Mouse (Mus musculus): Measurements from ENCODE around the gene Myh9.

Gene Myh9

GRCm38 (mm10) chr15:77828242-77828641 is 13.7 kb downstream of the Myh9 start:
- DNase-seq (ENCODE audit: low spot score) = no peak

- no peak for DNase-seq (ENCODE audit: low spot score)
These were observed 14.2 kb downstream of the Myh9 start for GRCm38 (mm10) chr15:77827794-77828193.

GRCm38 (mm10) chr15:77827379-77827778 is 14.6 kb downstream of the Myh9 start:
- no peak for DNase-seq (ENCODE audit: low spot score)

- DNase-seq (ENCODE audit: low spot score) = no peak
These were observed 16.6 kb downstream of the Myh9 start for GRCm38 (mm10) chr15:77825382-77825781.

GRCm38 (mm10) chr15:77824321-77824720 is 17.7 kb downstream of the Myh9 start:
- no peak for DNase-seq (ENCODE audit: low spot score)

GRCm38 (mm10) chr15:77823634-77824033 is 18.3 kb downstream of the Myh9 start:
- DNase-seq (ENCODE audit: low spot score) = no peak

GRCm38 (mm10) chr15:77823196-77823595 is 18.8 kb downstream of the Myh9 start:
- no peak for DNase-seq (ENCODE audit: low spot score)

GRCm38 (mm10) chr15:77822671-77823070 is 19.3 kb downstream of the Myh9 start:
- no peak for DNase-seq (ENCODE audit: low spot score)

GRCm38 (mm10) chr15:77822057-77822466 is 19.9 kb downstream of the Myh9 start:
- DNase-seq (ENCODE audit: low spot score) = no peak

- DNase-seq (ENCODE audit: low spot score) = no peak
These were observed 20.6 kb downstream of the Myh9 start for GRCm38 (mm10) chr15:77821424-77821823.

GRCm38 (mm10) chr15:77820480-77821163 is 21.4 kb downstream of the Myh9 start:
- DNase-seq (ENCODE audit: low spot score) = no peak

- no peak for DNase-seq (ENCODE audit: low spot score)
These were observed 22.0 kb downstream of the Myh9 start for GRCm38 (mm10) chr15:77819894-77820387.

GRCm38 (mm10) chr15:77818556-77819158 is 23.3 kb downstream of the Myh9 start:
- DNase-seq (ENCODE audit: low spot score) = no peak

GRCm38 (mm10) chr15:77817417-77817816 is 24.6 kb downstream of the Myh9 start:
- no peak for DNase-seq (ENCODE audit: low spot score)

- DNase-seq (ENCODE audit: low spot score) = no peak
These were observed 25.4 kb downstream of the Myh9 start for GRCm38 (mm10) chr15:77816601-77816950.

GRCm38 (mm10) chr15:77815867-77816600 is 25.9 kb downstream of the Myh9 start:
- DNase-seq (ENCODE audit: low spot score) = no peak

- DNase-seq (ENCODE audit: low spot score) = no peak
These were observed 28.2 kb downstream of the Myh9 start for GRCm38 (mm10) chr15:77813639-77814375.

- DNase-seq (ENCODE audit: low spot score) = no peak
These were observed 29.4 kb downstream of the Myh9 start for GRCm38 (mm10) chr15:77812578-77812977.

GRCm38 (mm10) chr15:77811099-77811760 is 30.7 kb downstream of the Myh9 start:
- DNase-seq (ENCODE audit: low spot score) = no peak

GRCm38 (mm10) chr15:77810416-77811098 is 31.4 kb downstream of the Myh9 start:
- DNase-seq (ENCODE audit: low spot score) = no peak

GRCm38 (mm10) chr15:77809434-77809833 is 32.5 kb downstream of the Myh9 start:
- no peak for DNase-seq (ENCODE audit: low spot score)
